Mouse (Mus musculus): ENCODE data around the gene Mustn1.

GRCm38 (mm10) chr14:30869391-30869801, 9.6 kb upstream of the Mustn1 start:
- TF ChIP-seq TAL1 (conservative IDR thresholded peaks at IDR 0.05; ENCODE audit: low read depth, low read length), result no peak
- TF ChIP-seq GATA1 (IDR thresholded peaks at IDR 0.05; ENCODE audit: borderline replicate concordance, low read length), result no peak
- no peak for TF ChIP-seq CTCF (IDR thresholded peaks at IDR 0.05; ENCODE audit: low read depth, low read length)
- no peak for TF ChIP-seq POLR2AphosphoS5 (IDR thresholded peaks at IDR 0.05; ENCODE audit: insufficient replicate concordance, low read depth, low read length)
